Mouse (Mus musculus): ENCODE measurements at regions not wholly inside any gene's neighbourhood (a gene's known extent, or its start where the extent isn't known, plus 50 kb on each side); places are given as distances from the start of the nearest gene placed in this dataset.

DNA sequence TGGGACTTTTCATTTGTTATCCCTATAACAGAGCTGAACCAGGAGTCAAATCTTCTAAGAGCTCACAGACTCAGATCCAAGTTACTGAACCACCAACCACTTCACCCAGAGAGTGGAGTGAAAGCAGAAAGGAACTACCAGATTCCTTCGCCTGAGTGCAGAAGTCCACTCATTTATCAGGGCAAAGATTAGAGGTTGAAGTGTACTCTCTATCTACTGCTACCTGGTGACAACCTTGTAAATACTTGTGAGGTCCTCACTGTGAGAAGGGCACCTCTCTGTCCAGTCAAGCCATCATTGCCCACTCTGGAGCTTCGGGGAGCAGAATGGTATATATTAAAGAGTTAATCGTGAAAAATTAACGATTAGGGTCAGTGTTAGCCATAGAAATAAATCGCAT is 87.4 kb upstream of the Shisa3 start:
- TF ChIP-seq CTCF (IDR thresholded peaks at IDR 0.05) = no peak
- TF ChIP-seq EP300 (IDR thresholded peaks at IDR 0.05) = no peak
